Mouse (Mus musculus) monocyte, adult 5-6 weeks (primary cell): Measurements from ENCODE around the gene Apod. TPM values are rescaled to one million over a fixed set of nuclear protein-coding genes. Genes with fewer than 3 reads are reported as not detected.
"Not testable (repeated sequence)": the region's sequence is repeated elsewhere in the genome, so short reads cannot be mapped to it uniquely, and the experiment has no call there.

Experiments
- ATAC-seq: fragments of 153-309, 156-312 bp; replicated peaks from 2 replicates; pipeline ENCODE4 v1.8.0; 2017; ENCODE audit warnings: mild to moderate bottlenecking; ENCODE audit not compliant: low TSS enrichment, insufficient number of reproducible peaks, severe bottlenecking, poor library complexity, low FRiP score
- total RNA-seq: library from RNA; stranded (forward); fragments of 200-1000, 200-491, 200-594 nt; gene quantifications from 3 replicates; pipeline ENCODE4 v1.2.3, GENCODE M21; 2017

Apod gene
- not detected in 3 replicates for total RNA-seq

- ATAC-seq = no peak
These were observed at the start of gene Apod for GRCm38 (mm10) chr16:31314497-31315233. Apod (minus strand) TSS chr16:31314808.

- no peak for ATAC-seq
These were observed 49.3 kb upstream of the Apod start for GRCm38 (mm10) chr16:31363685-31364436.

GRCm38 (mm10) chr16:31359542-31359941 is 44.9 kb upstream of the Apod start:
- ATAC-seq = no peak

- no peak for ATAC-seq
These were observed 44.4 kb upstream of the Apod start for GRCm38 (mm10) chr16:31358991-31359390.

GRCm38 (mm10) chr16:31358576-31358975 is 44.0 kb upstream of the Apod start:
- ATAC-seq = no peak

GRCm38 (mm10) chr16:31355882-31356281 is 41.3 kb upstream of the Apod start:
- ATAC-seq = no peak

- ATAC-seq = peak; percentile 85
These were observed 40.0 kb upstream of the Apod start for GRCm38 (mm10) chr16:31354341-31355329.

GRCm38 (mm10) chr16:31352996-31353395 is 38.4 kb upstream of the Apod start:
- no peak for ATAC-seq

- no peak for ATAC-seq
These were observed 33.0 kb upstream of the Apod start for GRCm38 (mm10) chr16:31347581-31347980.

GRCm38 (mm10) chr16:31342966-31343365 is 28.4 kb upstream of the Apod start:
- no peak for ATAC-seq

- no peak for ATAC-seq
These were observed 27.9 kb upstream of the Apod start for GRCm38 (mm10) chr16:31342556-31342955.

- no peak for ATAC-seq
These were observed 24.7 kb upstream of the Apod start for GRCm38 (mm10) chr16:31339332-31339731.

GRCm38 (mm10) chr16:31337956-31338355 is 23.3 kb upstream of the Apod start:
- ATAC-seq = no peak

GRCm38 (mm10) chr16:31334796-31335195 is 20.2 kb upstream of the Apod start:
- ATAC-seq = no peak

GRCm38 (mm10) chr16:31332586-31332985 is 18.0 kb upstream of the Apod start:
- ATAC-seq = no peak

GRCm38 (mm10) chr16:31330970-31331369 is 16.4 kb upstream of the Apod start:
- not testable (repeated sequence) for ATAC-seq

- no peak for ATAC-seq
These were observed 15.1 kb upstream of the Apod start for GRCm38 (mm10) chr16:31329668-31330067.

GRCm38 (mm10) chr16:31327891-31328290 is 13.3 kb upstream of the Apod start:
- ATAC-seq = no peak

- ATAC-seq = no peak
These were observed 12.8 kb upstream of the Apod start for GRCm38 (mm10) chr16:31327430-31327829.
